ENCODE assay signal across 9 mouse cellular contexts in genomic region chr8:103825289-103825688, GRCm38 (mm10).
DNase-seq lines count a peak whose midpoint lies in the region; ATAC-seq and TF ChIP-seq lines count a peak whose summit lies in the region.
"Had no signal": no experiment of that assay in that cellular context is flagged by ENCODE, and none has a peak within 500 bp of the region (broad histone marks: within the 10 kb centered on the region; RNA-seq: fewer than 3 reads in every experiment).

No protein-coding gene starts in this region.

- TF ChIP-seq CTCF in heart, postnatal 0 days (IDR thresholded peaks at IDR 0.05; ENCODE audit: low read depth): no peak

- 28% methylated on average over 3 of the region's 3 CpGs for WGBS in heart, postnatal 0 days
- WGBS in limb, embryonic 15.5 days: 32% methylated on average over 3 of the region's 3 CpGs

- ATAC-seq in heart, postnatal 0 days (ENCODE audit: insufficient read depth, low read depth): peak; percentile 57
- ATAC-seq in limb, embryonic 15.5 days (ENCODE audit: insufficient number of reproducible peaks, low FRiP score, low TSS enrichment, low read depth): 0 out of 2 replicates have a peak, but pooled peaks have one; percentile 10
- no peak for ATAC-seq in monocyte, adult 5-6 weeks (replicated peaks; ENCODE audit: insufficient number of reproducible peaks, low FRiP score, low TSS enrichment, poor library complexity, severe bottlenecking)

- no peak for TF ChIP-seq EP300 in heart, postnatal 0 days (IDR thresholded peaks at IDR 0.05; ENCODE audit: low read depth)

- no peak overlapping the region for H3K27ac ChIP-seq in heart, postnatal 0 days (ENCODE audit: low read depth)
- H3K27ac ChIP-seq in limb, embryonic 15.5 days: peak overlapping the region; percentile 59; the same call in 1 of the 2 replicates
- H3K27ac ChIP-seq: forebrain, embryonic 13.5 days had no signal

- H3K4me3 ChIP-seq in heart, postnatal 0 days (ENCODE audit: low read depth, low read length): no peak overlapping the region
- H3K4me3 ChIP-seq in limb, embryonic 15.5 days: no peak overlapping the region
- H3K4me3 ChIP-seq: forebrain, embryonic 13.5 days had no signal

- DNase-seq in adrenal gland, adult 2 months: peak; percentile 6
- DNase-seq in adrenal gland, adult 18-20 months (ENCODE audit: low spot score in 2 of 2): no peak
- DNase-seq in 3T3-L1 (ENCODE audit: low read depth, low spot score): peak; percentile 62
- DNase-seq in heart, postnatal 0 days (ENCODE audit: low spot score): no peak
- no peak for DNase-seq in layer of hippocampus, postnatal 14 days (ENCODE audit: low spot score in 2 of 2)
- DNase-seq in layer of hippocampus, adult 18-20 months (ENCODE audit: low spot score in 2 of 2): no peak

- H3K9me3 ChIP-seq in heart, postnatal 0 days (replicated peaks; ENCODE audit: control insufficient read depth, low read length): no peaks in the 10 kb centered on the region
- no peaks in the 10 kb centered on the region for H3K9me3 ChIP-seq in limb, embryonic 15.5 days
- H3K9me3 ChIP-seq: forebrain, embryonic 13.5 days had no signal

- H3K27me3 ChIP-seq in heart, postnatal 0 days (ENCODE audit: control insufficient read depth, insufficient read depth, low read length): no peaks in the 10 kb centered on the region
- no peaks in the 10 kb centered on the region for H3K27me3 ChIP-seq in limb, embryonic 15.5 days
- H3K27me3 ChIP-seq: forebrain, embryonic 13.5 days had no signal

- H3K4me1 ChIP-seq in heart, postnatal 0 days (ENCODE audit: control insufficient read depth, insufficient read depth): no peaks in the 10 kb centered on the region
- peaks cover 11% of the 10 kb centered on the region for H3K4me1 ChIP-seq in limb, embryonic 15.5 days

- no peak overlapping the region for H3K4me2 ChIP-seq in heart, postnatal 0 days (ENCODE audit: low read depth, low read length)
- no peak overlapping the region for H3K4me2 ChIP-seq in limb, embryonic 15.5 days
- H3K4me2 ChIP-seq: forebrain, embryonic 13.5 days had no signal

- H3K36me3 ChIP-seq in heart, postnatal 0 days (replicated peaks; ENCODE audit: control insufficient read depth, insufficient read depth, low read length): no peaks in the 10 kb centered on the region
- no peaks in the 10 kb centered on the region for H3K36me3 ChIP-seq in limb, embryonic 15.5 days

- H3K9ac ChIP-seq in heart, postnatal 0 days (replicated peaks; ENCODE audit: low read depth, low read length): no peak overlapping the region
- no peak overlapping the region for H3K9ac ChIP-seq in limb, embryonic 15.5 days
- H3K9ac ChIP-seq: forebrain, embryonic 13.5 days had no signal

Comparison
In these comparisons a context has a peak if more than half of its experiments do, and no peak if none do; other contexts are left out.
1. DNase-seq: peak in adrenal gland, adult 2 months (single experiment) and 3T3-L1 (single experiment); none in adrenal gland, adult 18-20 months (0 of 2), heart, postnatal 0 days (single experiment), layer of hippocampus, postnatal 14 days (0 of 2) and layer of hippocampus, adult 18-20 months (0 of 2).